Mouse (Mus musculus): ENCODE measurements around the gene Gabbr1. TPM values are rescaled to one million over a fixed set of nuclear protein-coding genes. Genes with fewer than 3 reads are reported as not detected.
A peak's percentile ranks its signal among the peaks of the same experiment; 100 is the strongest.

The Gabbr1 gene
- total RNA-seq, 2 experiments from 2014 or later: 22.1 to 40.3 TPM

DNA sequence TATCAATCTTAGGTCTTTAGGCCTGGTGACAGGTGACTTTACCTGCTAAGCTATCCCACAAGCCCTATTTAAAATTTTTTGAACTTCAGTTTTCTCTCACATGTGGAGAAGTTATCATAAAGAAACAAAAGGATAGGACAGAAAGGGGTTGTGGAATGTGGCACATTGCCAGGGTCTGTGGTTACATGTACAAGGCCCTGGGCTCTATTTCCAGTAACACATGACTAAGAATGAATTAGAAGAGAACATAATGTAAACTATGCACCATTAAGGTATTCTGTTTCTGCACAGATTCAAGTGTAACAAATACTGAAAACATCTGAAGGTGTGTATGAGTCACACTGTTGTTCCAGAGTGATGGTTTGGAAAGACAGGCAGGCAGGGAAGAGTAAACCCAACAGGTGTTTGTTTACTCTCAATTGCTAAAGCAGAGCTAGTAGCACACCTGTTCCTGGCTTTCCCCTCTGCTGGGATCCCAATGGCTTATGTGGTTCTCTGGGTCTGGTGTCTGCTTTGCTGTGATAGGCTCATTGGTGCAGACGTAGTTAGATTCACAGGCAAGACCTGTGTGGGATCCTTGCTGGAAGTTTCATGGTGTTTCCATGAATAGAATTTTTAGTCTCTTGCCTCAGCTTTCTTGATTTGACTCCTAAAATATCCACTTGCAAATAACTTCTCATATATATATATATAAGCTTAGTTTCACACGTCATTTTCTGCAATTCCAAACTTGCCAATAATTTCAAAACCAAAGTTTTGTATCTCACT is 6.5 kb upstream of the Gabbr1 start:
- no peak for DNase-seq

GRCm38 (mm10) chr17:37044651-37045244 is 1.0 kb upstream of the Gabbr1 start:
- no peak for DNase-seq

DNA sequence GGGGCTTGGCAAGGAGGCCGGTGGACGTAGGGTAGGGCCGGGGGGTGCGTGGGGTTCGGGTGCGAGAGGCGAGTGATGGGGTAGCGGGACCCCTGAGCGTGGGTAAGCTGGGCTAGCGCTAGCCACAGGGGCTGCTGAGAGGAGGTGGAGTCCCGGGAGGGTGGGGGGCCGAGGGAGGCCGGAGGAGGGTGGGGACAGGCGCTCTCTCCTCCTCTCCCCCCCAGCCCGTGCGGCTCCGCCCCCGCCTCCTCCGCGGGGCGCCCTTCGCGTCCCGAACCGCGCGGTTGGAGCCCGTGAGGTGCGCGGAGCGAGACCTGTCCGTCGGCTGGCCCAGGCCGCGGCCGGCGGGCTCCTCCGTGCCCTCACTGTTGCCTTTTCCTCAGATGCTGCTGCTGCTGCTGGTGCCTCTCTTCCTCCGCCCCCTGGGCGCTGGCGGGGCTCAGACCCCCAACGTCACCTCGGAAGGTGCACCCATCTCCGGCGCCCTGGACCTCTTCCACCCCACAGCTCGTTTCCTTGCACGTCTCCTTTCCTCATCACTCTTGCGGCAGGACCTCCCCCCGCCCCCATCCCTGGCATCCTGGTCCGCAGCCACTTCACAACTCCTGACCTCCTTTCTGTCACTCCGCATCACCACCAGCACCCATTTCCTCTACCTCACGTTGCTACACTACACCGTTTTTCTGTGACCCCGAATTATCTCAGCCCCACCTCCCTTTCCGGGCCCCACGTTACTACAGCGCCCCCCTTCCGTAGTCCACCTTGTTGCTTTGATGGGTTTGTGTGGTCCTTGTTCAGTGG is 746 bp downstream of the Gabbr1 start:
- peak; percentile 72 for DNase-seq

- no peak for DNase-seq
Observed at GRCm38 (mm10) chr17:37047332-37047976, 1.7 kb downstream of the Gabbr1 start.

DNA sequence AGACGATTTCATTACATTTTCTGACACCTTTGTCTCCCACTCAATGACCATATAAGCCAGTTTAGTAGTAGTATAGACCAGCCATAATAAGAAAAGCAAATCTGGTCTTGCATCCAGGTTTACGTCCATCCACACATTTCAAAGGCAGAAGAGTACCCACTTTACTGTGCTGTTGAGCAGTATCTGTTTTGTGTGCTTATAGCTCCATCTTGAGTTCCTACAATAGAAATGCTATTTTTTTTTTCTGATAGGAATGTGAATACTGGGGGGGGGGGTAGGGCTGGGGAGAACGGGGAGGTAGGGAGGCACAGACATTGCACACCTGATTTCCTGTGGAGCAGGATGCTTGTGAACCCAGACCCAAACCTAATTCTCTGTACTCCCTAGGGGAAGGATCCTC is 2.2 kb downstream of the Gabbr1 start:
- no peak for DNase-seq

GRCm38 (mm10) chr17:37048383-37048782 is 2.6 kb downstream of the Gabbr1 start:
- DNase-seq: no peak

DNA sequence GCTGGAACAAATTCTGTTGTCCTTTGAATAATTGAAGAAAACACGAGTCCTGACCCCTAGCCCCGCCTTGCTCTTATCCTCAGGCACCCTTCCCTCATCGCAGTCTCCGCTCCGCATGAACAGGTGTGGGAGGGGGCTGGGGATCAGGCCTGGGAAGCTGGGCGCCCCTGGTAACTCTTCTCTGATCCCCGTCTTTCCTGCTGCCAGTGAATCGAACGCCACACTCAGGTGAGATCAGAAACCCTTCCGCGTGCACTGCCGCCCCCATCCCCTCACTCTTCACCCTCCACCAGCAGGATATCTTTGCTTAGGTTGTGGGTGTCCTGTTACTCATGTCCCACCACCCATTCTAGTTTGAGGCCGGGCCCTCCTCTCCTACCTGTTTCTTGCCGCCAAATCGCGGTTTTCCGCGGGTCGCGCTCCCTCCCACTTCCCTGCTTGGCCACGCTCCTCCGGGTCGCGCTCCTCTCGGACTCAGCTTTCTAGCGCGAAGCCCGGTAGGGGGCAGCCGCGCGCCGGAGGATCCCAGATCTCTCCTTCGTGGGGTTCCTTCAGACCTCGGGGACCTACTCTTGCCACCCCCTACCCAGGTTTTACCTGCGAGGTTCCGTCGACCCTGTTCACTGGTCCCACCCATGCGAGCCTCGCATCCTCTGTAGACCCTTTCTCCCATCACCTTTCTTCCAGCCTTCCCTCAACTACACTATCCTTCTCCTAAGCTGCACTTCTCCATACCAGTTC is 4.0 kb downstream of the Gabbr1 start:
- DNase-seq: peak; percentile 86

DNA sequence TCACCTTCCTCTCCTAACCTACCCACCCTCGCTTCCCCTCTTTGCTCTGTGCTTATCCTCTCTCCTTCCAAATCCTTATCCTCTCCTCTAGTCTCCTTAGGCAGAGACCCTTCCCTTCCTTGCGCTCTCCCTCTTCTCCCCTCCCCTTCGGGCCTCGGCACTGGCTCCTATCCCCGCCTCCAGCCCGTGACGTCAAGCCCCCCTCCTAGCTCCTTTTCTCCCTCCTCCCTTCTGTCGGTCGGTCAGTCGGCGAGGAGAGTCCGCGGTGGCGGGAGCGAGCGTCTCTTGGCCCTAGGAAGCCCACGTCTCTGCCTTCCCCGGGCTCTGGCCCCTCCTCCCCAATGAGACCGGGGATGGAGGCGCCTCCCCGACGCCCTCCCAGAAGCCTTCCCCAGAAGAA is 4.6 kb downstream of the Gabbr1 start:
- peak; percentile 86 for DNase-seq

- no peak for DNase-seq
Observed at GRCm38 (mm10) chr17:37050876-37051275, 5.1 kb downstream of the Gabbr1 start.

GRCm38 (mm10) chr17:37051745-37052144 is 6.0 kb downstream of the Gabbr1 start:
- DNase-seq: no peak

DNA sequence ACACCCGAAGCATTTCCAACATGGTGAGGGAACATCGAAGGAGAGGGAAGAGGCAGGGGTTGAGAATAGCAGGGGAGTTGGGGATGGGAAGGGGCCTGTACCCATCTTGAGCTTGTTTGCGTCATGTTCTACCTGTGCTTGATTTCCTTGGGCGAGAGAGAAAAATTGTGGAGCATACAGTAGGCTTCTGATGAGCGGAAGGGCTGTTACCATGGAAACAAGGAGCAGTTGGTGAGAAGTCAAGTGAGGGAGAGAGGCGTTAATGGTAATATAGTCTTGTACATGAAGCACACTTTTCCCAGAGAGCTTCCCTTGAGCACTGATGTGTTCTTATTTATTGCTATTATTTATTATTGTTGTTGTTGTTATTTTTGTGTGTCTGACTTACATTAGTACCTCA is 11.2 kb downstream of the Gabbr1 start:
- no peak for DNase-seq

DNA sequence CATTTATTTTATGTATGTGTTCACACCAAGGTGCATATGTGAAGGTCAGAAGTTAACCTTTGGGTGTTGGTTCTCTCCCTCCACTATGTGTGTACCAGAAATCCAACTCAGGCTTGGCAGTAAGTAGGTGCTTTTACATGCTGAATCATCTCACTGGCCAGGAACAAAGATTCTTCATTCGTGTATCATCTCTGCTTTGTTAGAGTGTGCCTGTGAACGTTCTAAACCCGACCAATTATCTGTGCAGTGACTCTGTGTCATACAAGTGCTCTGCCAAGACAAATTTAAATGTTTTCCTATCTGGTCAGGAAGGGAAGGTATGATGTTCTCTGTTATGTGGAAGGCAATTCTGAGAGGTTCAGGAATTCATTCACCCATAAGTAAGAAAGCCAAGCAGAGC is 15.7 kb downstream of the Gabbr1 start:
- no peak for DNase-seq

- DNase-seq: no peak
Observed at GRCm38 (mm10) chr17:37062101-37062641, 16.4 kb downstream of the Gabbr1 start.

GRCm38 (mm10) chr17:37063063-37063462 is 17.3 kb downstream of the Gabbr1 start:
- no peak for DNase-seq

DNA sequence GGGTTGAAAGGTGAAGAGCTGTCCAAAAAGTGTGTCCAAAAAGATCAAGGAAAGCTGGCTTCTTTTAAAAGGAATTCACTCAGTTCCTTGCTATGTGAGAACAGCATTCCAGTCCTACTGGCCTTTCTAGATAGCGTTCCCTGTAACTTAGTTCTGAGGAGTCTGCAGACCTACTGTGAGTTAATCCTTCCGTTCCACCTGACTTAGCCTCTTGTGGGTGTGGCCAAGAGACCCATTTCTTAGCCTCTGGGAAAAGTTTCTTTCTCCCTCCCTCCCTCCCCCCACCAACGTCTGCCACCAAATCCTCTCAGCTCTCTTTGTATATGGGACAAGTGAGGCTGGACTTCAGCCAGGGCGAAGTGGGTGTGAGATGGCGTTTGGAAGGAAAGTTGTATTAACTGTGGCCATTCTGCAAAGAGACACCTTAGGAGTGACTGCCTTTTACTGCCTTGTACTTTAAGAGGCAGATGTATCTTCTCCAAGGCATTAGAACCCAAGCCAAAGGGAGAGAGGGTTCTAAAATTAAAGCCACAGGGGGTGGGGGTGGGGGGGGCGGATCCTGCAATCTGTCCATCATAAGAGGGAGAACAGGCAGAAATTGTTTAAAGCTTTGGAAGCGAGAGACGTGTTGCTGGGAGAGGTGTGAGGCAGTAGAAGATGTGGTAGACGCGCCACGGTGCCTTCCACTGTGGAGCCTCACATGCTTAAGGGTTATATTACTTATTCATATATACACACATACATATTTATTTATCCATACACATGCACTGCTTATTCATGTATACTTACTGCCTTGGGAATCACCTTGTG is 18.1 kb downstream of the Gabbr1 start:
- no peak for DNase-seq

DNA sequence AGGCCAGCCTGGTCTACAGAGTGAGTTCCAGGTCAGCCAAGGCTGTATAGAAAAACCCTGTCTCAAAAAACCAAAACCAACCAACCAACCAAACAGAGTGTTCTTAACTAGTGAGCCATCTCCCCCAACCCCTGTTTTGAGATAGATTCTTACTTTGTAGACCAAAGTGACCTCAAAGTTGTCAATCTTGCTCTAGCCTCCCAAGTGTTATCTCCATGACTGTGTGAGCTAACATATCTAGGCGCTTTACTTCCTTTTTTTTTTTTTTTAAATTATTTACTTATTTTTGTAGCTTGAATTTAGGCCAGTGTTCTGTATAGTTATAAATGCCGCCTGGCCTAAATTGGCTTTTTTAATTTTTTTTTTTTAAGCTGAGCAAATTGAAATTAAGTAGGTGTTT is 20.2 kb downstream of the Gabbr1 start:
- DNase-seq: no peak

DNA sequence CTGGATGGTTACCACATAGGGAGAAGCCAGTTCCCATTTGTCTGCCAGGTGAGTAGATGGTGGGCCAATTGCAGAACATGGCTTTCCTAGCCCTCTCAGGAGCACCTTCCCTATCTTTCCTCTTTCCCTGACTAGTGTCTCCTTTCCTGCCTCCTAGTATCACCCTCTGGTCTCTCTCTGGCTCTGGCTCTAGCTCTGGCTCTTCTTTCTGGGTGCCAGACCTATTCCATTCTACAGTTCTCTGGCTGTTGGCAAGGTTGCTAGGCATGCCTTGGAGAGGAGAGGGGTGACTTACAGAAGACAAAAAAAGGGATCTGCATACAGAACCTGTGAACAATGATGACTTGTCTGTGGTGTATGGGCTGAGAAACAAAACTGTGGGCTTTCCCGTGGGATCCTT is 22.1 kb downstream of the Gabbr1 start:
- DNase-seq: no peak

GRCm38 (mm10) chr17:37070121-37070520 is 24.4 kb downstream of the Gabbr1 start:
- DNase-seq: no peak

- no peak for DNase-seq
Observed at GRCm38 (mm10) chr17:37072080-37072729, 26.4 kb downstream of the Gabbr1 start.

- no peak for DNase-seq
Observed at GRCm38 (mm10) chr17:37072730-37073276, 27.0 kb downstream of the Gabbr1 start.

Data from adrenal gland, postnatal 10 days (tissue).